11 mouse cellular contexts compared by ENCODE assay signal in genomic region chrX:60893720-60894543, GRCm38 (mm10). TPM values are rescaled to one million over a fixed set of nuclear protein-coding genes. Genes with fewer than 3 reads are reported as not detected.
DNase-seq lines count a peak whose midpoint lies in the region; ATAC-seq and TF ChIP-seq lines count a peak whose summit lies in the region.
"Had no signal": no experiment of that assay in that cellular context is flagged by ENCODE, and none has a peak within 500 bp of the region (broad histone marks: within the 10 kb centered on the region; RNA-seq: fewer than 3 reads in every experiment).

No protein-coding gene starts in this region.

- no peak for ATAC-seq in heart, embryonic 11.5 days (replicated peaks; ENCODE audit: insufficient number of reproducible peaks, low FRiP score, low TSS enrichment)
- ATAC-seq in forebrain, postnatal 0 days = no peak
- ATAC-seq in midbrain, embryonic 14.5 days (ENCODE audit: low FRiP score, low TSS enrichment) = peak; percentile 29
- ATAC-seq in CD4-positive, CD25-positive, alpha-beta regulatory T cell, adult 4 months = no peak

- H3K4me1 ChIP-seq in heart, embryonic 11.5 days (ENCODE audit: control insufficient read depth, insufficient read depth, low read length) = no peaks in the 10 kb centered on the region
- peaks cover 0 to 3% of the 10 kb centered on the region in 2 experiments; a peak in 1 of 4 replicates for H3K4me1 ChIP-seq in ES-E14 (ENCODE audit: control insufficient read depth in 2 of 2, insufficient read depth in 2 of 2, low read length in 2 of 2, poor library complexity in 1 of 2)
- H3K4me1 ChIP-seq in forebrain, postnatal 0 days (ENCODE audit: insufficient read depth) = no peaks in the 10 kb centered on the region
- H3K4me1 ChIP-seq in midbrain, embryonic 14.5 days (ENCODE audit: control insufficient read depth, insufficient read depth, low read length) = no peaks in the 10 kb centered on the region

- H3K27me3 ChIP-seq in heart, embryonic 11.5 days (ENCODE audit: control insufficient read depth, insufficient read depth, low read length) = peaks cover 74% of the 10 kb centered on the region
- H3K27me3 ChIP-seq in forebrain, postnatal 0 days (ENCODE audit: insufficient read depth, low read length) = no peaks in the 10 kb centered on the region
- H3K27me3 ChIP-seq in midbrain, embryonic 14.5 days (ENCODE audit: control insufficient read depth, insufficient read depth, low read length) = no peaks in the 10 kb centered on the region

- in situ Hi-C loops in ES-E14 (cut with MboI; ENCODE audit: low sequenced_read_pairs in 2 of 2, unreplicated experiment in 2 of 2) = loop anchor here in 1 of 2 experiments (10.0 kb wide), 1 partner anchor 389 kb away; no protein-coding TSS in a partner anchor

- 21% methylated on average over 50 of the region's 59 CpGs for WGBS in heart, embryonic 11.5 days (ENCODE audit: insufficient replicate concordance)
- 32% methylated on average over 53 of the region's 59 CpGs for WGBS in forebrain, postnatal 0 days
- WGBS in midbrain, embryonic 14.5 days = 24% methylated on average over 50 of the region's 59 CpGs

- H3K4me3 ChIP-seq in heart, embryonic 11.5 days (ENCODE audit: low read depth, low read length) = peak overlapping the region; percentile 47
- peak overlapping the region; percentile 70 to 74 for H3K4me3 ChIP-seq in ES-E14 (ENCODE audit: insufficient read depth in 1 of 2, low read depth in 1 of 2, low read length in 2 of 2, poor library complexity in 1 of 2, severe bottlenecking in 1 of 2)
- H3K4me3 ChIP-seq in forebrain, postnatal 0 days (ENCODE audit: low read depth, low read length) = peak overlapping the region; percentile 48
- peak overlapping the region; percentile 46 for H3K4me3 ChIP-seq in midbrain, embryonic 14.5 days (replicated peaks; ENCODE audit: low read depth, low read length)

- TF ChIP-seq CTCF in forebrain, postnatal 0 days (IDR thresholded peaks at IDR 0.05; ENCODE audit: low read depth) = no peak

- DNase-seq in heart, adult 11 months = no peak
- no peak for DNase-seq in ES-E14 (ENCODE audit: low read depth, low spot score)
- no peak for DNase-seq in forebrain, postnatal 0 days
- DNase-seq in midbrain, embryonic 14.5 days = peak; percentile 57
- no peak for DNase-seq in c-Kit-positive CD71-positive TER-119-positive erythroid progenitor cells, embryonic 14.5 days (ENCODE audit: low spot score)
- no peak for DNase-seq in layer of hippocampus, postnatal 10 days (ENCODE audit: low spot score in 2 of 2)
- DNase-seq: gastrocnemius, postnatal 10 days had no signal

- H3K36me3 ChIP-seq in heart, embryonic 11.5 days (ENCODE audit: control insufficient read depth, insufficient read depth, low read length) = no peaks in the 10 kb centered on the region
- H3K36me3 ChIP-seq in ES-E14 (ENCODE audit: control insufficient read depth, insufficient read depth, low read length, poor library complexity, severe bottlenecking) = no peaks in the 10 kb centered on the region
- H3K36me3 ChIP-seq in forebrain, postnatal 0 days (ENCODE audit: insufficient read depth) = no peaks in the 10 kb centered on the region
- no peaks in the 10 kb centered on the region for H3K36me3 ChIP-seq in midbrain, embryonic 14.5 days (ENCODE audit: control insufficient read depth, insufficient read depth, low read length)

- H3K27ac ChIP-seq in heart, embryonic 11.5 days (ENCODE audit: low read depth, low read length) = no peak overlapping the region
- H3K27ac ChIP-seq in ES-E14 (ENCODE audit: insufficient read depth, low read depth, low read length, poor library complexity, severe bottlenecking) = no peak overlapping the region
- no peak overlapping the region for H3K27ac ChIP-seq in forebrain, postnatal 0 days (ENCODE audit: low read depth, low read length)
- H3K27ac ChIP-seq in midbrain, embryonic 14.5 days (replicated peaks; ENCODE audit: low read depth, low read length) = peak overlapping the region; percentile 37
- H3K27ac ChIP-seq: macrophage had no signal

- H3K9me3 ChIP-seq in heart, embryonic 11.5 days (replicated peaks; ENCODE audit: control insufficient read depth, low read length) = no peaks in the 10 kb centered on the region
- no peaks in the 10 kb centered on the region for H3K9me3 ChIP-seq in ES-E14 (ENCODE audit: control insufficient read depth, insufficient read depth, low read depth, low read length)
- no peaks in the 10 kb centered on the region for H3K9me3 ChIP-seq in forebrain, postnatal 0 days (ENCODE audit: low read length)
- H3K9me3 ChIP-seq in midbrain, embryonic 14.5 days (ENCODE audit: control insufficient read depth, low read length) = no peaks in the 10 kb centered on the region

- H3K9ac ChIP-seq in heart, embryonic 11.5 days (ENCODE audit: low read depth, low read length) = no peak overlapping the region
- H3K9ac ChIP-seq in ES-E14 (ENCODE audit: insufficient read depth, low read depth, low read length, poor library complexity, severe bottlenecking) = no peak overlapping the region
- no peak overlapping the region for H3K9ac ChIP-seq in forebrain, postnatal 0 days
- no peak overlapping the region; the same call in 1 of the 2 replicates for H3K9ac ChIP-seq in midbrain, embryonic 14.5 days (replicated peaks; ENCODE audit: low read length)

- H3K4me2 ChIP-seq in heart, embryonic 11.5 days = peak overlapping the region; percentile 71
- H3K4me2 ChIP-seq in forebrain, postnatal 0 days (ENCODE audit: low read depth) = peak overlapping the region; percentile 64
- peak overlapping the region; percentile 62 for H3K4me2 ChIP-seq in midbrain, embryonic 14.5 days (ENCODE audit: low read length)

TF ChIP-seq in ES-E14, 5 proteins besides CTCF, POLR2A, EP300 and RAD21:
- TF ChIP-seq ZNF384 (IDR thresholded peaks at IDR 0.05; ENCODE audit: low read depth, low read length) = no peak

RNA-seq across cellular contexts. Expression of gene Sox3, which starts 0.7 kb away (rescaled TPM):
- polyA plus RNA-seq in heart, embryonic 11.5 days (2014; fragmentation: Nextera tagmentation; extraction: Ambion mirVana) = 0.92 and 0.96 TPM in 2 replicates
- total RNA-seq in ES-E14 (2012; rRNA removed) = 1.2 and 2.1 TPM in 2 replicates
- 2.0 and 2.4 TPM in 2 replicates for total RNA-seq in forebrain, postnatal 0 days (2014; rRNA removed)
- 2.1 and 2.7 TPM in 2 replicates for polyA plus RNA-seq in forebrain, postnatal 0 days (2015; fragmentation: Nextera tagmentation; extraction: Ambion mirVana)
- polyA plus RNA-seq in midbrain, embryonic 14.5 days (2014; fragmentation: Nextera tagmentation; extraction: Ambion mirVana) = 2.6 and 2.7 TPM in 2 replicates
- total RNA-seq in layer of hippocampus, postnatal 10 days (2021) = 1 to 10 TPM; 6.1 to 7.4 TPM
- not detected for polyA plus RNA-seq in CD4-positive, CD25-positive, alpha-beta regulatory T cell, adult 4 months (2017; shearing (Covaris generic))
- polyA plus RNA-seq: C2C12, macrophage had no signal
